Mouse (Mus musculus) lung, embryonic 14.5 days (tissue): Measurements from ENCODE around the gene Prss38. TPM values are rescaled to one million over a fixed set of nuclear protein-coding genes. Genes with fewer than 3 reads are reported as not detected.

Source experiments
- ATAC-seq: fragments of 200-750 bp; cut with Nextera tagmentation; 2 replicates; pipeline ENCODE4 v1.8.0; 2017; ENCODE audit warnings: mild to moderate bottlenecking, moderate TSS enrichment, moderate library complexity; ENCODE audit not compliant: insufficient read depth
- DNase-seq: peaks from one replicate; pipeline ENCODE4 v3.0.0-alpha.2; 2015
- H3K27ac ChIP-seq: fragments of 300-500 bp; sonication (generic); 2 replicates; pipeline ENCODE4 v1.5.1; 2014; ENCODE audit warnings: low read depth, mild to moderate bottlenecking, moderate library complexity
- H3K27me3 ChIP-seq: fragments of 300-500 bp; sonication (generic); 2 replicates; pipeline ENCODE4 v1.6.1; 2014; ENCODE audit warnings: low read length, control low read depth; ENCODE audit not compliant: insufficient read depth
- H3K36me3 ChIP-seq: fragments of 300-500 bp; sonication (generic); 2 replicates; pipeline ENCODE4 v1.6.1; 2014; ENCODE audit warnings: control low read depth; ENCODE audit not compliant: insufficient read depth
- H3K4me1 ChIP-seq: fragments of 300-500 bp; sonication (generic); 2 replicates; pipeline ENCODE4 v1.6.1; 2014; ENCODE audit warnings: antibody characterized with exemption, control low read depth; ENCODE audit not compliant: insufficient read depth
- H3K4me2 ChIP-seq: fragments of 300-500 bp; sonication (generic); 2 replicates; pipeline ENCODE4 v1.6.1; 2014; ENCODE audit warnings: mild to moderate bottlenecking
- H3K4me3 ChIP-seq: fragments of 300-500 bp; sonication (generic); 2 replicates; pipeline ENCODE4 v1.5.1; 2014; ENCODE audit warnings: low read depth, low read length
- H3K9ac ChIP-seq: fragments of 300-500 bp; sonication (generic); 2 replicates; pipeline ENCODE4 v1.6.1; 2014
- H3K9me3 ChIP-seq: fragments of 300-500 bp; sonication (generic); 2 replicates; pipeline ENCODE4 v1.6.1; 2016; ENCODE audit warnings: low read depth, low read length, control low read depth
- CTCF ChIP-seq: IDR thresholded peaks from 2 replicates; pipeline ENCODE4 v1.5.1; 2016; ENCODE audit warnings: antibody characterized with exemption, low read depth
- WGBS: fragments of 180-500 bp; shearing (Covaris S2); extraction: QIAGEN DNeasy Blood & Tissue Kit; methylation state at CpG from one replicate; pipeline ENCODE4 v1.1.7; 2014; 5-methylcytosine and 5-hydroxymethylcytosine counted together
- microRNA-seq: library from miRNA; unstranded; fragments of <30 nt; microRNA quantifications from one replicate; pipeline ENCODE4, GENCODE M21; 2016; ENCODE audit warnings: borderline number of aligned reads
- polyA plus RNA-seq: library from polyadenylated mRNA; unstranded; fragments of >200 nt; fragmentation: Nextera tagmentation; extraction: Ambion mirVana; gene quantifications from 2 replicates; pipeline ENCODE4 v1.2.1, GENCODE M21; 2014

Prss38 gene
- polyA plus RNA-seq, 1 experiment from 2014 or later = not detected

DNA sequence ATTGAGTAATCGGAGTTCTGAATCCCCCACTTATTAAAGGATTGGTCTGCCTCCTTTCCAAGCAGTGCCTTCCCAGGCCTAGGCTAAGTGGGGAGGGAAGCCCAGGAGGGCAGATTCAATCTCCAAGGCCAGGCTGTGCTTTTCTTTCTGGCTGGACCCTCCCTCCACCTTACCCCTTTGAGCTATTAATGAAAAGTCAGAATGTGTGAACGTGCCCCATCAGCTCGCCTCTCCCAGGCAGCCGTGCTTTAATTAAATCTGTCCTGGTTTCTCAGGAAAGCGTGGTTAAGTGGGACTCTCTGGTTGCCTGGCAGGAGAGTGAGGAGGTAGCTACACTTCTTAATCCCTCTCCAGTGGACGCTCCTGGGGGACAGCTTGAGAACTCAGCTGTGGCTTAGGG is 45.8 kb downstream of the Prss38 start:
- ATAC-seq = no peak
- Histone ChIP-seq H3K27ac (peak overlapping the region; percentile 24; the same call in 1 of the 2 replicates), H3K4me2 (no peak overlapping the region), H3K9me3 (no peaks in the 10 kb centered on the region), H3K4me3 (no peak overlapping the region), H3K4me1 (no peaks in the 10 kb centered on the region), H3K9ac (no peak overlapping the region), H3K36me3 (no peaks in the 10 kb centered on the region), H3K27me3 (no peaks in the 10 kb centered on the region)
- TF ChIP-seq CTCF = no peak
- WGBS = 43% methylated on average over 6 of the region's 6 CpGs
- DNase-seq = no peak

DNA sequence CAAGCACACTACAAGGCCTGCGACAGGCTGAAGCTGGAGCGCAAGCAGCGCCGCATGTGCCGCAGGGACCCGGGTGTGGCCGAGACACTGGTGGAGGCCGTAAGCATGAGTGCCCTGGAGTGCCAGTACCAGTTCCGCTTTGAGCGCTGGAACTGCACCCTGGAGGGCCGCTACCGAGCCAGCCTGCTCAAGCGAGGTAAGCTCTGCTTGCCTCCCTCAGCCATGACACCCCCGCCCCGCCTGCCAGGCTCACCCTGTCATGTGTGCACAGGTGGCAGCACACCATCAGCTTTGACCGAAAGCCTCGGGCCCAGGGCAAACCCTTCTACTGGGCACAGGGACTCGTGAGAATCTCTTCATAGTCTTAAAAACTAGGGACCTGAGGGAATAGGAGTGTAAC is 47.8 kb downstream of the Prss38 start:
- 72% methylated on average over 18 of the region's 18 CpGs for WGBS
- H3K4me2 ChIP-seq = no peak overlapping the region
- H3K9me3 ChIP-seq = no peaks in the 10 kb centered on the region
- no peak for TF ChIP-seq CTCF
- no peaks in the 10 kb centered on the region for H3K27me3 ChIP-seq
- no peak overlapping the region for H3K27ac ChIP-seq
- H3K4me3 ChIP-seq = no peak overlapping the region
- no peak overlapping the region for H3K9ac ChIP-seq
- H3K36me3 ChIP-seq = no peaks in the 10 kb centered on the region
- H3K4me1 ChIP-seq = no peaks in the 10 kb centered on the region
- ATAC-seq (no peak), DNase-seq (no peak)

DNA sequence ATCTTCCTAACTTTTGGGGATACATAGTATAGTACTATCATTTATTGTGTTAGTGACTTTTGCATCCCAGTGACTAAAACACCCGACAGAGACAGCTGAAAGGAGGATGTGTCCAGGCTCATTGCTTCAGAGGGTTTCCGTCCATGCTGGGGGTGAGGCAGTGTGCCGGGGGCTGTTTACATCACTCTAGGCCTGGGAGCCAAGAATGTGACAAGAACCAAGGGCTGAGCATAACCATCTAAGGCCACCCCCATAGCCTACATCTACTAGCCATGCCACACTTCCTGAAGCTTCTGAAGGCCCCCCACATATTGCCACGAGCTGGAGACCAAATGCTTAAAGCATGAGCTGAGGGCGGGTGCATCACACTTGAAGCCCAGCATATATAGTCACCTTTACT is 50.7 kb downstream of the Prss38 start:
- H3K4me1 ChIP-seq = no peaks in the 10 kb centered on the region

GRCm38 (mm10) chr11:59322988-59323387 is 52.5 kb downstream of the Prss38 start:
- 75% methylated on average over 3 of the region's 3 CpGs for WGBS
- no peaks in the 10 kb centered on the region for H3K9me3 ChIP-seq
- no peak overlapping the region for H3K27ac ChIP-seq
- no peak overlapping the region for H3K9ac ChIP-seq
- no peak overlapping the region for H3K4me2 ChIP-seq
- no peaks in the 10 kb centered on the region for H3K4me1 ChIP-seq
- TF ChIP-seq CTCF = no peak
- no peaks in the 10 kb centered on the region for H3K36me3 ChIP-seq
- ATAC-seq (no peak), DNase-seq (no peak)
- H3K4me3 ChIP-seq = no peak overlapping the region
- no peaks in the 10 kb centered on the region for H3K27me3 ChIP-seq

More for the DNA sequence above, 50.7 kb downstream of the Prss38 start:
- H3K9me3 ChIP-seq = no peaks in the 10 kb centered on the region
- no peaks in the 10 kb centered on the region for H3K36me3 ChIP-seq
- no peak overlapping the region for H3K4me3 ChIP-seq
- no peak overlapping the region for H3K27ac ChIP-seq
- H3K9ac ChIP-seq = no peak overlapping the region
- DNase-seq (peak; percentile 76), ATAC-seq (peak; percentile 75)
- TF ChIP-seq CTCF = no peak
- no peak overlapping the region for H3K4me2 ChIP-seq
- H3K27me3 ChIP-seq = no peaks in the 10 kb centered on the region
- WGBS = 33% methylated on average over 5 of the region's 5 CpGs

Small RNAs within 50 kb of the gene (microRNA-seq; reads per million reads assigned to microRNA genes)
- gene Gm24756 = not detected

Other genes with a start within 250 kb of the Prss38 start
- 0.14 and 1.4 TPM in 2 replicates for gene Obscn, start 239.3 kb downstream of the Prss38 start, polyA plus RNA-seq
- 1.9 and 2.2 TPM in 2 replicates for gene Iba57, start 211.9 kb downstream of the Prss38 start, polyA plus RNA-seq
- 0.16 and 0.34 TPM in 2 replicates for gene Gjc2, start 192.4 kb downstream of the Prss38 start, polyA plus RNA-seq
- 140 and 141 TPM in 2 replicates for gene Guk1, start 183.4 kb downstream of the Prss38 start, polyA plus RNA-seq
- 89.9 and 100 TPM in 2 replicates for gene Mrpl55, start 173.2 kb downstream of the Prss38 start, polyA plus RNA-seq
- gene 2310033P09Rik, start 167.3 kb downstream of the Prss38 start, polyA plus RNA-seq = 32.5 and 32.9 TPM in 2 replicates
- 687 and 693 TPM in 2 replicates for gene Arf1, start 147.4 kb downstream of the Prss38 start, polyA plus RNA-seq
- gene Wnt3a, start 84.9 kb downstream of the Prss38 start, polyA plus RNA-seq = not detected in 2 replicates
- 1.1 and 1.5 TPM in 2 replicates for gene Wnt9a, start 68.7 kb downstream of the Prss38 start, polyA plus RNA-seq
- gene Jmjd4, start 74.4 kb upstream of the Prss38 start, polyA plus RNA-seq = 11.5 and 11.7 TPM in 2 replicates
- 87.3 and 97.4 TPM in 2 replicates for gene Snap47, start 75.5 kb upstream of the Prss38 start, polyA plus RNA-seq
- gene Zfp867, start 96.8 kb upstream of the Prss38 start, polyA plus RNA-seq = 7.7 and 8.7 TPM in 2 replicates
- 27.6 and 30.9 TPM in 2 replicates for gene Zkscan17, start 151.1 kb upstream of the Prss38 start, polyA plus RNA-seq
- 0.12 and 0.50 TPM in 2 replicates for gene Nlrp3, start 165.9 kb upstream of the Prss38 start, polyA plus RNA-seq
- gene Olfr222, start 200.6 kb upstream of the Prss38 start, polyA plus RNA-seq = not detected in 2 replicates
- not detected in 2 replicates for gene Olfr223, start 217.6 kb upstream of the Prss38 start, polyA plus RNA-seq